Mouse (Mus musculus) megakaryocyte, embryonic 14.5 days (primary cell): ENCODE measurements at regions not wholly inside any gene's neighbourhood (a gene's known extent, or its start where the extent isn't known, plus 50 kb on each side); places are given as distances from the start of the nearest gene placed in this dataset.

Experiments used
- FLI1 ChIP-seq: IDR thresholded peaks from 2 replicates; pipeline ENCODE4 v1.6.1; 2012; ENCODE audit warnings: low read length, inconsistent platforms, mixed read lengths
- GATA1 ChIP-seq: IDR thresholded peaks from 3 replicates; pipeline ENCODE4 v1.6.1; 2012; ENCODE audit warnings: mixed read lengths, low read length, inconsistent platforms, borderline replicate concordance

- TF ChIP-seq GATA1 (no peak), FLI1 (no peak)
Measured at GRCm38 (mm10) chr13:112078088-112078487, 210.2 kb upstream of the Ankrd55 start.
